In the genomic region with DNA sequence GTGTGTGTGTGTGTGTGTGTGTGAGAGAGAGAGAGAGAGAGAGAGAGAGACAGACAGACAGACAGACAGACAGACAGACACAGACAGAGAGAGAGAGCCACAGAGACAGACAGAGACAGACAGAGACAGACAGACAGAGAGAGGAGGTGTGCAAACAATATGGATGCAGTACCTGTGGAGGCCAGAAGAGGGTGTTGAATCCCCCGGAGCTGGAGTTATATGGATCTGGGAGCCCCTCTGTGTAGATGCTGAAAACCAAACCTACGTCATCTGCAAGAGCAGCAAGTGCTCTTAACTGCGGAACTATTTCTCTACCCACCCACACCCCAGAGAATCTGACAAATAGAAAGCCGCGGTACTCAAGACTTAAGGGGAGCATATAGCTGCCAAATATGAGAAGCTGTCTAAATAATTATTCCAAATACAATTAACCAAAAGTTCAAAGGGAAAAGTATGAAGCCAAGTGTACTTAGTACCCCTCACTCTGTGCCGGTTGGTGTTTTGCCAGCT, we compare ENCODE assay signal across 21 mouse cellular contexts.
DNase-seq lines count a peak whose midpoint lies in the region; ATAC-seq and TF ChIP-seq lines count a peak whose summit lies in the region.
"Had no signal": no experiment of that assay in that cellular context is flagged by ENCODE, and none has a peak within 500 bp of the region (broad histone marks: within the 10 kb centered on the region; RNA-seq: fewer than 3 reads in every experiment).

No protein-coding gene starts in this region.

- no peaks in the 10 kb centered on the region for H3K9me3 ChIP-seq in forebrain, postnatal 0 days (ENCODE audit: low read length)
- H3K9me3 ChIP-seq in forebrain, embryonic 12.5 days: no peaks in the 10 kb centered on the region
- H3K9me3 ChIP-seq in liver, embryonic 14.5 days (ENCODE audit: control insufficient read depth, low read length): no peaks in the 10 kb centered on the region
- H3K9me3 ChIP-seq in liver, embryonic 11.5 days (ENCODE audit: control insufficient read depth, low read length): no peaks in the 10 kb centered on the region
- H3K9me3 ChIP-seq in midbrain, postnatal 0 days (ENCODE audit: low read length): no peaks in the 10 kb centered on the region
- H3K9me3 ChIP-seq in midbrain, embryonic 13.5 days: no peaks in the 10 kb centered on the region
- H3K9me3 ChIP-seq: embryonic facial prominence, embryonic 13.5 days; forebrain, embryonic 13.5 days; heart, embryonic 15.5 days; hindbrain, embryonic 15.5 days; kidney, embryonic 15.5 days had no signal

- H3K36me3 ChIP-seq in forebrain, postnatal 0 days (ENCODE audit: insufficient read depth): no peaks in the 10 kb centered on the region
- no peaks in the 10 kb centered on the region for H3K36me3 ChIP-seq in forebrain, embryonic 12.5 days (replicated peaks)
- H3K36me3 ChIP-seq in liver, embryonic 14.5 days (replicated peaks; ENCODE audit: control insufficient read depth, insufficient read depth, low read depth): no peaks in the 10 kb centered on the region
- H3K36me3 ChIP-seq in liver, embryonic 11.5 days (ENCODE audit: control insufficient read depth, insufficient read depth, low read length): no peaks in the 10 kb centered on the region
- H3K36me3 ChIP-seq in midbrain, postnatal 0 days (ENCODE audit: insufficient read depth, low read length): no peaks in the 10 kb centered on the region
- no peaks in the 10 kb centered on the region for H3K36me3 ChIP-seq in midbrain, embryonic 13.5 days
- no peaks in the 10 kb centered on the region for H3K36me3 ChIP-seq in small intestine, adult 2 months (ENCODE audit: control insufficient read depth, insufficient read depth, low read length)
- H3K36me3 ChIP-seq: embryonic facial prominence, embryonic 13.5 days; heart, embryonic 15.5 days; hindbrain, embryonic 15.5 days; kidney, embryonic 15.5 days had no signal

- no peaks in the 10 kb centered on the region for H3K27me3 ChIP-seq in forebrain, postnatal 0 days (ENCODE audit: insufficient read depth, low read length)
- no peaks in the 10 kb centered on the region for H3K27me3 ChIP-seq in forebrain, embryonic 12.5 days
- no peaks in the 10 kb centered on the region for H3K27me3 ChIP-seq in liver, embryonic 14.5 days (ENCODE audit: control insufficient read depth, insufficient read depth, low read length)
- no peaks in the 10 kb centered on the region for H3K27me3 ChIP-seq in liver, embryonic 11.5 days (replicated peaks; ENCODE audit: control insufficient read depth, insufficient read depth, low read length)
- no peaks in the 10 kb centered on the region; the same call in 1 of the 2 replicates for H3K27me3 ChIP-seq in midbrain, postnatal 0 days (ENCODE audit: insufficient read depth, low read length)
- H3K27me3 ChIP-seq in midbrain, embryonic 13.5 days: no peaks in the 10 kb centered on the region
- H3K27me3 ChIP-seq in small intestine, adult 2 months (ENCODE audit: control insufficient read depth, insufficient read depth, low read length): no peaks in the 10 kb centered on the region
- H3K27me3 ChIP-seq: embryonic facial prominence, embryonic 13.5 days; forebrain, embryonic 13.5 days; hindbrain, embryonic 15.5 days; kidney, embryonic 15.5 days had no signal

- no peak overlapping the region for H3K9ac ChIP-seq in forebrain, postnatal 0 days
- H3K9ac ChIP-seq in forebrain, embryonic 12.5 days: no peak overlapping the region
- no peak overlapping the region for H3K9ac ChIP-seq in liver, embryonic 14.5 days (replicated peaks)
- H3K9ac ChIP-seq in liver, embryonic 11.5 days (ENCODE audit: low read depth, low read length): no peak overlapping the region
- no peak overlapping the region for H3K9ac ChIP-seq in midbrain, postnatal 0 days (replicated peaks; ENCODE audit: low read length, poor library complexity, severe bottlenecking)
- H3K9ac ChIP-seq in midbrain, embryonic 13.5 days (replicated peaks): no peak overlapping the region
- H3K9ac ChIP-seq: embryonic facial prominence, embryonic 13.5 days; forebrain, embryonic 13.5 days; heart, embryonic 15.5 days; hindbrain, embryonic 15.5 days; kidney, embryonic 15.5 days had no signal

- TF ChIP-seq POLR2A in small intestine, adult 2 months (IDR thresholded peaks at IDR 0.05; ENCODE audit: low read depth, low read length): no peak

- no peak for DNase-seq in forebrain, postnatal 0 days
- no peak for DNase-seq in liver, embryonic 14.5 days (ENCODE audit: low read depth in 3 of 3, low spot score in 3 of 3)
- DNase-seq in liver, embryonic 11.5 days (ENCODE audit: low spot score): no peak
- DNase-seq in midbrain, postnatal 0 days (ENCODE audit: low spot score): no peak
- DNase-seq in B cell, adult 2 months: no peak
- DNase-seq: adrenal gland, postnatal 36 days; cerebellum, adult 11-12 months; heart, postnatal 36 days; kidney, adult 11 months; lung, postnatal 14 days; midbrain, embryonic 14.5 days; thymus, postnatal 25 days had no signal

- no peaks in the 10 kb centered on the region for H3K4me1 ChIP-seq in forebrain, postnatal 0 days (ENCODE audit: insufficient read depth)
- H3K4me1 ChIP-seq in forebrain, embryonic 12.5 days: no peaks in the 10 kb centered on the region
- no peaks in the 10 kb centered on the region for H3K4me1 ChIP-seq in liver, embryonic 14.5 days (replicated peaks; ENCODE audit: control insufficient read depth in 2 of 2, insufficient read depth in 2 of 2, low read length in 1 of 2)
- no peaks in the 10 kb centered on the region for H3K4me1 ChIP-seq in liver, embryonic 11.5 days (replicated peaks; ENCODE audit: control insufficient read depth, insufficient read depth, low read length)
- no peaks in the 10 kb centered on the region for H3K4me1 ChIP-seq in midbrain, postnatal 0 days (ENCODE audit: insufficient read depth, low read length)
- no peaks in the 10 kb centered on the region for H3K4me1 ChIP-seq in midbrain, embryonic 13.5 days (replicated peaks)
- H3K4me1 ChIP-seq in small intestine, adult 2 months (ENCODE audit: control insufficient read depth, insufficient read depth, insufficient read length, low read length): no peaks in the 10 kb centered on the region
- H3K4me1 ChIP-seq: forebrain, embryonic 13.5 days; heart, embryonic 15.5 days; hindbrain, embryonic 15.5 days; kidney, embryonic 15.5 days had no signal

- H3K4me3 ChIP-seq in forebrain, postnatal 0 days (ENCODE audit: low read depth, low read length): no peak overlapping the region
- no peak overlapping the region for H3K4me3 ChIP-seq in forebrain, embryonic 12.5 days (replicated peaks)
- H3K4me3 ChIP-seq in liver, embryonic 14.5 days (ENCODE audit: insufficient read depth in 1 of 2, low read depth in 2 of 2, low read length in 2 of 2): no peak overlapping the region
- H3K4me3 ChIP-seq in liver, embryonic 11.5 days (ENCODE audit: low read depth, low read length): no peak overlapping the region
- H3K4me3 ChIP-seq in midbrain, postnatal 0 days (ENCODE audit: low read depth, low read length): no peak overlapping the region
- H3K4me3 ChIP-seq in midbrain, embryonic 13.5 days (replicated peaks): no peak overlapping the region
- H3K4me3 ChIP-seq in small intestine, adult 2 months (ENCODE audit: low read depth, low read length): no peak overlapping the region
- H3K4me3 ChIP-seq: embryonic facial prominence, embryonic 13.5 days; erythroblast, embryonic 14.5 days; forebrain, embryonic 13.5 days; heart, embryonic 15.5 days; hindbrain, embryonic 15.5 days; kidney, embryonic 15.5 days had no signal

- H3K4me2 ChIP-seq in forebrain, postnatal 0 days (ENCODE audit: low read depth): no peak overlapping the region
- H3K4me2 ChIP-seq in forebrain, embryonic 12.5 days: no peak overlapping the region
- H3K4me2 ChIP-seq in liver, embryonic 14.5 days (ENCODE audit: low read depth): no peak overlapping the region
- no peak overlapping the region for H3K4me2 ChIP-seq in liver, embryonic 11.5 days
- H3K4me2 ChIP-seq in midbrain, postnatal 0 days (ENCODE audit: low read depth, low read length, poor library complexity, severe bottlenecking): no peak overlapping the region
- no peak overlapping the region for H3K4me2 ChIP-seq in midbrain, embryonic 13.5 days (replicated peaks)
- H3K4me2 ChIP-seq: embryonic facial prominence, embryonic 13.5 days; forebrain, embryonic 13.5 days; heart, embryonic 15.5 days; hindbrain, embryonic 15.5 days; kidney, embryonic 15.5 days had no signal

- no peak for TF ChIP-seq EP300 in liver, embryonic 14.5 days (IDR thresholded peaks at IDR 0.05; ENCODE audit: low read depth)

- no peak overlapping the region for H3K27ac ChIP-seq in forebrain, postnatal 0 days (ENCODE audit: low read depth, low read length)
- H3K27ac ChIP-seq in forebrain, embryonic 12.5 days: no peak overlapping the region
- no peak overlapping the region for H3K27ac ChIP-seq in liver, embryonic 14.5 days
- no peak overlapping the region for H3K27ac ChIP-seq in liver, embryonic 11.5 days (ENCODE audit: low read depth, low read length)
- no peak overlapping the region for H3K27ac ChIP-seq in midbrain, postnatal 0 days (ENCODE audit: low read depth, low read length)
- no peak overlapping the region for H3K27ac ChIP-seq in midbrain, embryonic 13.5 days
- H3K27ac ChIP-seq in small intestine, adult 2 months (ENCODE audit: insufficient read depth, low read depth, low read length): no peak overlapping the region
- H3K27ac ChIP-seq: embryonic facial prominence, embryonic 13.5 days; forebrain, embryonic 13.5 days; heart, embryonic 15.5 days; hindbrain, embryonic 15.5 days; kidney, embryonic 15.5 days had no signal

- ATAC-seq in forebrain, postnatal 0 days: no peak
- no peak for ATAC-seq in forebrain, embryonic 12.5 days (ENCODE audit: low FRiP score)
- no peak for ATAC-seq in liver, embryonic 14.5 days (ENCODE audit: insufficient read depth)
- ATAC-seq in liver, embryonic 11.5 days (replicated peaks; ENCODE audit: low FRiP score): no peak
- ATAC-seq in midbrain, postnatal 0 days (ENCODE audit: low FRiP score): no peak
- ATAC-seq in midbrain, embryonic 13.5 days: no peak
- ATAC-seq: forebrain, embryonic 13.5 days had no signal

- 70% methylated on average over 6 of the region's 6 CpGs for WGBS in forebrain, postnatal 0 days
- whole genome bisulfite sequencing in forebrain, embryonic 12.5 days: 80% methylated on average over 6 of the region's 6 CpGs
- WGBS in liver, embryonic 14.5 days (ENCODE audit: insufficient replicate concordance): 68% methylated on average over 6 of the region's 6 CpGs
- WGBS in liver, embryonic 11.5 days: 79% methylated on average over 6 of the region's 6 CpGs
- WGBS in midbrain, postnatal 0 days: 84% methylated on average over 6 of the region's 6 CpGs
- 74% methylated on average over 6 of the region's 6 CpGs for WGBS in midbrain, embryonic 13.5 days
- 79% methylated on average over 6 of the region's 6 CpGs for WGBS in small intestine, adult 2 months

- peak; percentile 34 for TF ChIP-seq CTCF in forebrain, postnatal 0 days (IDR thresholded peaks at IDR 0.05; ENCODE audit: low read depth)
- TF ChIP-seq CTCF in liver, embryonic 14.5 days (IDR thresholded peaks at IDR 0.05; ENCODE audit: low read depth): 0 out of 2 replicates have a peak, but pooled peaks have one; percentile 24
- TF ChIP-seq CTCF in midbrain, postnatal 0 days (IDR thresholded peaks at IDR 0.05): peak; percentile 49
- TF ChIP-seq CTCF in small intestine, adult 2 months (IDR thresholded peaks at IDR 0.05; ENCODE audit: extremely low read depth, insufficient read length, insufficient replicate concordance, low read depth, low read length): peak; percentile 17; the same call in 1 of the 2 replicates
